Comparison of ENCODE assay signal across 8 mouse cellular contexts in genomic region chr5:20952337-20952925, GRCm38 (mm10). TPM values are rescaled to one million over a fixed set of nuclear protein-coding genes. Genes with fewer than 3 reads are reported as not detected.
A peak's percentile ranks its signal among the peaks of the same experiment; 100 is the strongest.
DNase-seq lines count a peak whose midpoint lies in the region; ATAC-seq and TF ChIP-seq lines count a peak whose summit lies in the region.

No protein-coding gene starts in this region.

- H3K4me1 ChIP-seq in liver, adult 2 months (ENCODE audit: control insufficient read depth, insufficient read depth, low read length): peaks cover 5% of the 10 kb centered on the region
- H3K4me1 ChIP-seq in embryonic facial prominence, embryonic 12.5 days: peaks cover 8% of the 10 kb centered on the region
- H3K4me1 ChIP-seq in intestine, embryonic 14.5 days (replicated peaks; ENCODE audit: control insufficient read depth, insufficient read depth, low read length): peaks cover 14% of the 10 kb centered on the region
- peaks cover 13% of the 10 kb centered on the region; the same call in 1 of the 2 replicates for H3K4me1 ChIP-seq in neural tube, embryonic 12.5 days

- no peak for ATAC-seq in embryonic facial prominence, embryonic 12.5 days (ENCODE audit: insufficient number of reproducible peaks, insufficient read depth, low FRiP score, low TSS enrichment)
- ATAC-seq in intestine, embryonic 14.5 days (replicated peaks; ENCODE audit: low FRiP score, low TSS enrichment, low read depth): no peak
- ATAC-seq in neural tube, embryonic 12.5 days (ENCODE audit: low FRiP score, low read depth): no peak

- TF ChIP-seq CTCF in liver, adult 2 months (IDR thresholded peaks at IDR 0.05; ENCODE audit: low read depth, low read length): no peak

- peaks cover 7% of the 10 kb centered on the region; the same call in 1 of the 2 replicates for H3K9me3 ChIP-seq in embryonic facial prominence, embryonic 12.5 days
- 0 out of 2 replicates have a peak, but pooled peaks cover 2% of the 10 kb centered on the region for H3K9me3 ChIP-seq in intestine, embryonic 14.5 days (ENCODE audit: control insufficient read depth, low read length)
- peaks cover 5% of the 10 kb centered on the region; the same call in 1 of the 2 replicates for H3K9me3 ChIP-seq in neural tube, embryonic 12.5 days

- no peak for TF ChIP-seq POLR2A in liver, adult 2 months (IDR thresholded peaks at IDR 0.05; ENCODE audit: extremely low read depth, insufficient read depth, low read length)

- 8% methylated on average over 9 of the region's 9 CpGs for WGBS in liver, adult 2 months
- WGBS in embryonic facial prominence, embryonic 12.5 days: 21% methylated on average over 9 of the region's 9 CpGs
- 18% methylated on average over 9 of the region's 9 CpGs for WGBS in intestine, embryonic 14.5 days
- 21% methylated on average over 9 of the region's 9 CpGs for WGBS in neural tube, embryonic 12.5 days

- H3K36me3 ChIP-seq in liver, adult 2 months (ENCODE audit: control insufficient read depth, insufficient read depth, low read length): no peaks in the 10 kb centered on the region
- H3K36me3 ChIP-seq in embryonic facial prominence, embryonic 12.5 days: peaks cover 10% of the 10 kb centered on the region
- no peaks in the 10 kb centered on the region for H3K36me3 ChIP-seq in intestine, embryonic 14.5 days (ENCODE audit: control insufficient read depth, insufficient read depth, low read length)
- H3K36me3 ChIP-seq in neural tube, embryonic 12.5 days: peaks cover 4% of the 10 kb centered on the region; the same call in 1 of the 2 replicates

- no peak overlapping the region for H3K27ac ChIP-seq in liver, adult 2 months (replicated peaks; ENCODE audit: insufficient read depth, low read depth, low read length)
- no peak overlapping the region for H3K27ac ChIP-seq in embryonic facial prominence, embryonic 12.5 days
- H3K27ac ChIP-seq in intestine, embryonic 14.5 days (ENCODE audit: low read depth): peak overlapping the region; percentile 99
- H3K27ac ChIP-seq in neural tube, embryonic 12.5 days: no peak overlapping the region

- DNase-seq in liver, adult 2 months (ENCODE audit: extremely low read depth, low read depth, low spot score): peak; percentile 47
- DNase-seq in liver: no peak
- DNase-seq in intestine, embryonic 14.5 days (ENCODE audit: low spot score): no peak
- no peak for DNase-seq in left cerebral cortex, adult 11 months (ENCODE audit: low spot score)
- DNase-seq in urinary bladder, postnatal 25 days (ENCODE audit: low spot score): no peak
- DNase-seq in right cerebral cortex, postnatal 25 days: no peak

- no peak overlapping the region; the same call in 1 of the 2 replicates for H3K9ac ChIP-seq in liver, adult 2 months (ENCODE audit: low read depth, low read length)
- H3K9ac ChIP-seq in embryonic facial prominence, embryonic 12.5 days: no peak overlapping the region; the same call in 1 of the 2 replicates
- H3K9ac ChIP-seq in intestine, embryonic 14.5 days (ENCODE audit: low read length): peak overlapping the region; percentile 96
- H3K9ac ChIP-seq in neural tube, embryonic 12.5 days: peak overlapping the region; percentile 92; the same call in 1 of the 2 replicates

- H3K4me3 ChIP-seq in liver, adult 2 months (ENCODE audit: insufficient read depth, low read depth, low read length): peak overlapping the region; percentile 66; the same call in 1 of the 2 replicates
- peak overlapping the region; percentile 93 for H3K4me3 ChIP-seq in embryonic facial prominence, embryonic 12.5 days
- peak overlapping the region; percentile 94 for H3K4me3 ChIP-seq in intestine, embryonic 14.5 days (ENCODE audit: low read depth, low read length)
- peak overlapping the region; percentile 89 for H3K4me3 ChIP-seq in neural tube, embryonic 12.5 days

- H3K27me3 ChIP-seq in liver, adult 2 months (ENCODE audit: control insufficient read depth, insufficient read depth, low read length): no peaks in the 10 kb centered on the region
- H3K27me3 ChIP-seq in embryonic facial prominence, embryonic 12.5 days: no peaks in the 10 kb centered on the region
- H3K27me3 ChIP-seq in intestine, embryonic 14.5 days (replicated peaks; ENCODE audit: control insufficient read depth, insufficient read depth, low read length): no peaks in the 10 kb centered on the region
- no peaks in the 10 kb centered on the region for H3K27me3 ChIP-seq in neural tube, embryonic 12.5 days (replicated peaks)

- H3K4me2 ChIP-seq in embryonic facial prominence, embryonic 12.5 days (replicated peaks): peak overlapping the region; percentile 51
- peak overlapping the region; percentile 82 for H3K4me2 ChIP-seq in intestine, embryonic 14.5 days (ENCODE audit: low read length)
- peak overlapping the region; percentile 63 for H3K4me2 ChIP-seq in neural tube, embryonic 12.5 days (replicated peaks)

- peaks cover 17% of the 10 kb centered on the region; the same call in 1 of the 2 replicates for H3K79me2 ChIP-seq in liver, adult 2 months (ENCODE audit: control insufficient read depth, insufficient read depth, low read length)

RNA-seq across cellular contexts. Expression of gene Rsbn1l, which starts 3.8 kb away (rescaled TPM):
- 7.7 and 8.6 TPM in 2 replicates for total RNA-seq in liver, adult 2 months (2014; rRNA removed)
- polyA plus RNA-seq in liver, adult 2 months (2012; rRNA removed): 1.3 and 1.6 TPM in 2 replicates
- polyA plus RNA-seq in embryonic facial prominence, embryonic 12.5 days (2016; fragmentation: Nextera tagmentation; extraction: Ambion mirVana): 5.7 and 6.1 TPM in 2 replicates
- 7.1 and 8.6 TPM in 2 replicates for polyA plus RNA-seq in intestine, embryonic 14.5 days (2014; fragmentation: Nextera tagmentation; extraction: Ambion mirVana)
- 5.5 and 7.8 TPM in 2 replicates for polyA plus RNA-seq in neural tube, embryonic 12.5 days (2016; fragmentation: Nextera tagmentation; extraction: Ambion mirVana)

Comparison
In these comparisons a context has a peak if more than half of its experiments do, and no peak if none do; other contexts are left out.
1. H3K9ac ChIP-seq: peak in intestine, embryonic 14.5 days (single experiment) and neural tube, embryonic 12.5 days (single experiment); none in liver, adult 2 months (single experiment) and embryonic facial prominence, embryonic 12.5 days (single experiment).
2. Peak in every context shown above with its lines, with median percentiles within 50 percentile points of each other: H3K4me3 ChIP-seq and H3K4me2 ChIP-seq.